Mouse (Mus musculus): ENCODE measurements at regions not wholly inside any gene's neighbourhood (a gene's known extent, or its start where the extent isn't known, plus 50 kb on each side); places are given as distances from the start of the nearest gene placed in this dataset.

DNA sequence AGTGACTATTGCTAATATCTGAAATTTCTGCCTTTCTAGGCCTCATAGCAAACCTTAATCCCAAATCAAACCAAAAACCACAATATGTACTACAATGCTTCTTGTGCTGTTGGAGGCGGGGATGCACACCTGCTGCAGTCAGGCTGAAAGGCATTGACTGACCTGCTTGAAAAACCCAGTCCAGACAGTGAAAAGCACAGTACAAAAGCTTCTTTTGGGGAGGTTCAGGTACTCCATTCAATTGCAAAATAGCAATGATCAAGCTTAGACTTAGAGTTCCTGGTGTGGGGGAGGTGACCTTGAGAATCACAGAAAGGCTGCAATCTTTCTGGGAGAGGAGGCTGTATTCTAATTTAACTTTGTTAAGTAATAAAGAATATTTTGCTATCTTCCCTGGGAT is 99.0 kb downstream of the Nap1l3 start:
- no peak for TF ChIP-seq CTCF (conservative IDR thresholded peaks at IDR 0.05; ENCODE audit: low read length)
- no peak for TF ChIP-seq POU5F1 (IDR thresholded peaks at IDR 0.05; ENCODE audit: borderline replicate concordance, low read length)
- TF ChIP-seq NANOG (IDR thresholded peaks at IDR 0.05; ENCODE audit: borderline replicate concordance, low read length) = no peak

All from E14TG2a.4 (cell line).